Mouse (Mus musculus): ENCODE measurements around the gene Zfp553. TPM values are rescaled to one million over a fixed set of nuclear protein-coding genes. Genes with fewer than 3 reads are reported as not detected.
"Not testable (repeated sequence)": the region's sequence is repeated elsewhere in the genome, so short reads cannot be mapped to it uniquely, and the experiment has no call there.

Gene Zfp553
- polyA plus RNA-seq, 1 experiment from 2014 or later, result 7.1 TPM

DNA sequence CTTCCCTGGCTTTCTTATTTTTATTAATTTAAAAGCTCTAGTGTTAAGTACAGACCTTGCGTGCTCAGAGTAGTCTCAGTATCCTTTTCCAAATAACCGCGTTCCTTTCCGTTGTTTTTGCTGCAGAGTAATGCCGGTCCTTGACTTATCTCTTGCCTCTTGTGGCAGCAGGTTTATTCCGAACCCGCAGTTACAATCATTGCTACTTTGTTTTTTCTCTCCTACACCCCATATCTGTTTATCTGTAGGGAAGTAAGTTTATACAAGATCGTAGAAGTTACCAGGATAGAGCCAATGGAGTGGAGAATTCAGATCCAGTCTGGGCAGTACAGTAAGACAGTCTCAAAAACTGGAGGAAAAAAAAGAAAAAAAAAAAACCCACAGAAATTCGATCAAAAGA, 904 bp downstream of the Zfp553 start:
- H3K79me2 ChIP-seq (ENCODE audit: inconsistent target), result peaks cover 31% of the 10 kb centered on the region
- H3K36me3 ChIP-seq (ENCODE audit: inconsistent target), result peaks cover 20% of the 10 kb centered on the region; the same call in 1 of the 2 replicates
- H3K4me3 ChIP-seq (ENCODE audit: inconsistent target), result peak overlapping the region; percentile 83
- no peak overlapping the region for H3K27ac ChIP-seq
- WGBS (ENCODE audit: missing documents), result 11% methylated on average over 9 of the region's 9 CpGs

DNA sequence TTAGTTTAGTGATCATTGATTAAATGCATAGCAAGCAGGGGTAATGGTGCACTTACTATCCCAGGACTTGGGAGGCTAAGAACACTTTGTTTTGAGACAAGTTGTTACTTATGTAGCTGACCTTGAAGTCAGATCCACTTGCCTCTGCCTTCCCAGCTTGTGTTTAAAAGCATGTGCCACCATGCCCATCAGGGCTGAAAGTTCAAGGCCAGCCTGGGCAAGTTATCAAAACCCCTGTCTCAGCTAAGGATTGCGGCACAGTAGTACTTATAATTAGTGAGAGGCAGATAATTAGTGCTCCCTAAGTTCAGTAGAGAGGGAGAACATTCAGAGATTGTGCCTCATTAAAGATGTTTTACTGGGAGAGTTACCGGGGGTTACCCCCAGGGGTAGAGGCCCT, 1.9 kb downstream of the Zfp553 start:
- Histone ChIP-seq H3K36me3 (ENCODE audit: inconsistent target) (peaks cover 20% of the 10 kb centered on the region; the same call in 1 of the 2 replicates), H3K4me3 (ENCODE audit: inconsistent target) (no peak overlapping the region), H3K27ac (no peak overlapping the region), H3K79me2 (ENCODE audit: inconsistent target) (peaks cover 31% of the 10 kb centered on the region)
- 100% methylated on average over 2 of the region's 2 CpGs for WGBS (ENCODE audit: missing documents)

- H3K79me2 ChIP-seq (ENCODE audit: inconsistent target), result peaks cover 7% of the 10 kb centered on the region; the same call in 1 of the 2 replicates
- H3K36me3 ChIP-seq (ENCODE audit: inconsistent target), result no peaks in the 10 kb centered on the region
- H3K27ac ChIP-seq, result no peak overlapping the region
- H3K4me3 ChIP-seq (ENCODE audit: inconsistent target), result peak overlapping the region; percentile 20; the same call in 1 of the 2 replicates
- WGBS (ENCODE audit: missing documents), result 70% methylated on average over 2 of the region's 2 CpGs
These were observed 10.6 kb downstream of the Zfp553 start for GRCm38 (mm10) chr7:127243361-127243867.

DNA sequence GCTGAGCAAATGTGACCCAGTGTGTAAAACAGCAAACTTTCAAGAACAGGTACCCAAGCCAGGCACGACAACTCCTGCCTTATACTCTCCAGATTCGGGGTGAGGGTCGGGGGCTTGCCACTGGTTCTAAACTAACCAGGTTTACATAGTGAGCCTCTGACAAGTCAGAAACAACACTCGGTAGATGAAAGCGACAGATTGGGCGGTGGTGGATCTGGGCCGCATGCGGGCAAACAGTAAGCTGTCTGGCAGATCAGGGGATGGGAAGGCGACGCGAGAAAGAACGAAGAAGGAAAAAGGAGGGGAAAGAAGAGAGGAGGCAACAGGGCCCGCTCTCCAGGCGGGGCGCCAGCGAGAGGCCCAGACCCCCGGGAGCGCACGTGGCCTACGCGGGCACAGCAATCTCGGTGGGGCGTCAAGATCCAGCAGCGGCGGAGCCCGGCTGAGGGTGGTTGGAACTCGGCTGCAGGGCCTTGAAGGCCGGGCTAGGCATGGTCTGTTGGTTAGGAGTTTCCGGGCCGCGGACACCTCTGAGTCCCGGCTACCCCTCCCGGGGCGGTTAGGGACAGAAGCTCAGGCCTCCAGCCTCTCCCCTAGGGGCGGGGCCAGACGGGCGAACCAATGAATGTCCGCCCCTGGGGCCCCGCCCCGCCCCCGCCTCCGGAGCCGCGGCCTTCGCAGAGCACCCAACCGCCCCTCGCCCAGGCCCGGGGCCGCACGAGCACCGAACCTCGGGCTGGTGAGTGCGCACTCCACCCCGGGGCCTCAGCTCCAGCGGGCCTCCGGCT, 11.2 kb downstream of the Zfp553 start, which contains the start of gene Zfp771:
Gene Zfp771 (plus strand): TSS at position 405 of the 788 bp plus-strand sequence.
- Histone ChIP-seq H3K36me3 (ENCODE audit: inconsistent target) (no peaks in the 10 kb centered on the region), H3K4me3 (ENCODE audit: inconsistent target) (peak within 1 kb of the TSS; percentile 50), H3K27ac (peak within 1 kb of the TSS; percentile 44), H3K79me2 (ENCODE audit: inconsistent target) (peaks cover 7% of the 10 kb centered on the region; the same call in 1 of the 2 replicates)
- WGBS (ENCODE audit: missing documents), result 4% methylated on average over 55 of the region's 56 CpGs

GRCm38 (mm10) chr7:127244658-127245510, 12.0 kb downstream of the Zfp553 start:
- peaks cover 7% of the 10 kb centered on the region; the same call in 1 of the 2 replicates for H3K79me2 ChIP-seq (ENCODE audit: inconsistent target)
- WGBS (ENCODE audit: missing documents), result 22% methylated on average over 23 of the region's 33 CpGs
- H3K27ac ChIP-seq, result peak overlapping the region; percentile 44
- H3K36me3 ChIP-seq (ENCODE audit: inconsistent target), result no peaks in the 10 kb centered on the region
- H3K4me3 ChIP-seq (ENCODE audit: inconsistent target), result peak overlapping the region; percentile 50

GRCm38 (mm10) chr7:127250511-127250910, 17.6 kb downstream of the Zfp553 start:
- not testable (repeated sequence) for H3K79me2 ChIP-seq (ENCODE audit: inconsistent target); H3K27ac ChIP-seq; H3K36me3 ChIP-seq (ENCODE audit: inconsistent target); H3K4me3 ChIP-seq (ENCODE audit: inconsistent target)
- WGBS (ENCODE audit: missing documents), result 93% methylated on average over 8 of the region's 8 CpGs

DNA sequence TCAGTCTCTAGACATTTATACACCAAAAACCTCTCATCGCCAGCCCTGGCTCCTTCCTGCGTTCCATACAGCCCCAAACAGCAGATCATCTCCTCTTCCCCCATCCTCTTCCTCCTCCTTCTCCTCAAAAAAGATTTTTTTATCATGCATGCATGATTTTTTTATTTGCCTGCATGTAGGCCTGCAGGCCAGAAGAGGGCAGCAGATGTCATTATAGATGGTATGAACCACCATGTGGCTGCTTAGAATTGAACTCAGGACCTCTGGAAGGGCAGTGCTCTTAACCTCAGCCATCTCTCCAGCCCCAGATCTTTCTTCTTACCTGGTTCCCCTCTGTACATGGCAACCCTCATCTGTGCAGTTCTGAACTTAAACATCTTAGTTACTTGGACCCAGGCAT, 19.6 kb downstream of the Zfp553 start:
- no peaks in the 10 kb centered on the region for H3K79me2 ChIP-seq (ENCODE audit: inconsistent target)
- 51% methylated on average over 2 of the region's 2 CpGs for WGBS (ENCODE audit: missing documents)
- no peak overlapping the region for H3K4me3 ChIP-seq (ENCODE audit: inconsistent target)
- no peak overlapping the region for H3K27ac ChIP-seq
- no peaks in the 10 kb centered on the region for H3K36me3 ChIP-seq (ENCODE audit: inconsistent target)

DNA sequence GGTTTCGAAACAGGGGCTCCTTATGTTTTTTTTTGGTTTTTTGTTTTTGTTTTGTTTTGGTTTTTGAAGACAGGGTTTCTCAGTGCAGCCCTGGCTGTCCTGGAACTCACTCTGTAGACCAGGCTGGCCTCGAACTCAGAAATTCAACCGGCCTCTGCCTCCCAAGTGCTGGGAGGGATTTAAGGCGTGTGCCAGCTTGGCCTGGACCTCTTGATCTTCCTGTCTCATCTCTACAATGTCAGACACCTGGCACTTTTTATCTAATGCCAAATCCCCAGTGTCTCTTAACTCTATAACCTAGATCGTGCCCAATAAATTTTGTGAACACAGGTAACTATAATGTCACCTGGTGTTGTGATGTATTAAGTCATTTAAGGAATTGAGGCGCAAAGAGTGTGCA, 20.5 kb downstream of the Zfp553 start:
- H3K36me3 ChIP-seq (ENCODE audit: inconsistent target), result no peaks in the 10 kb centered on the region
- no peaks in the 10 kb centered on the region for H3K79me2 ChIP-seq (ENCODE audit: inconsistent target)
- no peak overlapping the region for H3K27ac ChIP-seq
- no peak overlapping the region for H3K4me3 ChIP-seq (ENCODE audit: inconsistent target)
- 80% methylated on average over 6 of the region's 6 CpGs for WGBS (ENCODE audit: missing documents)

DNA sequence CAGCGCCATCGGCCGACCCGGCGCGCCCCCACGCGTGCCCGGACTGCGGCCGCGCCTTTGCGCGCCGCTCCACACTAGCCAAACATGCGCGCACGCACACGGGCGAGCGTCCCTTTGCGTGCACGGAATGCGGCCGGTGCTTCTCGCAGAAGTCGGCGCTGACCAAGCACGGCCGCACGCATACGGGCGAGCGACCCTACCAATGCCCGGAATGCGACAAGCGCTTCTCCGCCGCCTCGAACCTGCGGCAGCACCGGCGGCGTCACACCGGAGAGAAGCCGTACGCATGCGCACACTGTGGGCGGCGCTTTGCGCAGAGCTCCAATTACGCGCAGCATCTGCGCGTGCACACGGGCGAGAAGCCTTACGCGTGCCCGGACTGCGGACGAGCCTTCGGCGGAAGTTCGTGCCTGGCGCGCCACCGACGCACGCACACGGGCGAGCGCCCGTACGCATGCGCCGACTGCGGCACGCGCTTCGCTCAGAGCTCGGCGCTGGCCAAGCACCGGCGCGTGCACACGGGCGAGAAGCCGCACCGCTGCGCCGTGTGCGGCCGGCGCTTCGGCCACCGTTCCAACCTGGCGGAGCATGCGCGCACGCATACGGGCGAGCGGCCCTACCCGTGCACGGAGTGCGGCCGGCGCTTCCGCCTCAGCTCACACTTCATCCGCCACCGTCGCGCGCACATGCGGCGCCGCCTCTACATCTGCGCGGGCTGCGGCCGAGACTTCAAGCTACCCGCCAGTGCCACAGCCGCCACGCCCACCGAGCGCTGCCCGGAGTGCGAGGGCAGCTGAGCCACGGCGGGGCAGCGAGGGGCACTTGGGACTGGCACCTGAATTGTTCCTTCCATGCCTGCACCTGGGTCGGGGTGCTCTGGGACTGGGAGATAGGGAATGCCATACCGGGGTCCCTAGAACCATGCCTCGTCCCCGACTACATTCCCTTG, 21.2 kb downstream of the Zfp553 start:
- H3K79me2 ChIP-seq (ENCODE audit: inconsistent target), result no peaks in the 10 kb centered on the region

GRCm38 (mm10) chr7:127255008-127255407, 22.1 kb downstream of the Zfp553 start:
- Histone ChIP-seq H3K79me2 (ENCODE audit: inconsistent target) (no peaks in the 10 kb centered on the region), H3K4me3 (ENCODE audit: inconsistent target) (no peak overlapping the region), H3K36me3 (ENCODE audit: inconsistent target) (no peaks in the 10 kb centered on the region), H3K27ac (no peak overlapping the region)
- WGBS (ENCODE audit: missing documents), result 21% methylated on average over 4 of the region's 4 CpGs

More for the DNA sequence above, 21.2 kb downstream of the Zfp553 start:
- H3K4me3 ChIP-seq (ENCODE audit: inconsistent target), result peak overlapping the region; percentile 15; the same call in 1 of the 2 replicates
- under 1% methylated on average over 115 of the region's 136 CpGs for WGBS (ENCODE audit: missing documents)
- H3K36me3 ChIP-seq (ENCODE audit: inconsistent target), result no peaks in the 10 kb centered on the region
- H3K27ac ChIP-seq, result no peak overlapping the region; the same call in 1 of the 2 replicates

DNA sequence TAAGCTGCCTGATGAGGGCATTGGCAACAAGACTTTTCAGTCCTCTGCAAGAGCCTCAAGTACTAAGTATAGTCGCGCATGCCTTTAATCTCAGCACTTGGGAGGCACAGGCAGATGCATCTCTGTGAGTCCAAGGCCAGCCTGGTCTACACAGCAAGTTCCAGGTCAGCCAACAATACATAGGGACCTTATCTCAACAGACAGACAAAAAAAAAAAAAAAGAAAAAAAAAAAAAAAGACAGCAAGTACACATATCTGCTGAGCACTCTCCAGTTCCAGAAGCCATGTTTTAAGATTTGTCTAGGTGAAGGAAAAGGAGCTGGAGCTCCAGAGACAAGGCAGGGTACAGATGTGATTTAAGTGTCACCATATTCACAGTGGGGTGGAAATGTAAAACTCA, 23.1 kb downstream of the Zfp553 start:
- Histone ChIP-seq H3K79me2 (ENCODE audit: inconsistent target) (no peaks in the 10 kb centered on the region), H3K36me3 (ENCODE audit: inconsistent target) (no peaks in the 10 kb centered on the region), H3K4me3 (ENCODE audit: inconsistent target) (no peak overlapping the region), H3K27ac (no peak overlapping the region)
- WGBS (ENCODE audit: missing documents), result 96% methylated on average over 2 of the region's 2 CpGs

DNA sequence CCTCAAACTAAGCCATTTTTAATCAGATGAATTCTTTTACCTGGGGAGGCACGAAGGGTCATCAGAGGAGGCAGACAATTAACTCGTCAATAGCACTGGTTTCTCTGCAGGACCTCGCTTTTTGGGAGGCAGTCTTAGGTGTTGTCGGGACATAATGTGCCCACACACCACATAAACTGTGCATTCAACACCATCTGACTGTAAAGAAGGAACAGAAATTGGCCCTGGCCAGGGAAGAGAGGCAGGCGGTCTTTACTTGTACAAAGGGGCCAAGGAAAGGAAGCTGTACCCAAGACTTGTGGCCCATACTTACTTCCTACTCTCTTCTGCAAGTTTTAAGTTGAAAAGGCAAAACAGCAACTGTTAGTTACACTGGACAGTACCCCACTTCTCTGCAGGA, 23.7 kb downstream of the Zfp553 start:
- no peak overlapping the region for H3K4me3 ChIP-seq (ENCODE audit: inconsistent target)
- H3K79me2 ChIP-seq (ENCODE audit: inconsistent target), result no peaks in the 10 kb centered on the region
- peak overlapping the region; percentile 8; the same call in 1 of the 2 replicates for H3K27ac ChIP-seq
- no peaks in the 10 kb centered on the region for H3K36me3 ChIP-seq (ENCODE audit: inconsistent target)
- 54% methylated on average over 4 of the region's 5 CpGs for WGBS (ENCODE audit: missing documents)

- Histone ChIP-seq H3K27ac (no peak overlapping the region), H3K36me3 (ENCODE audit: inconsistent target) (no peaks in the 10 kb centered on the region), H3K79me2 (ENCODE audit: inconsistent target) (no peaks in the 10 kb centered on the region), H3K4me3 (ENCODE audit: inconsistent target) (no peak overlapping the region)
- WGBS (ENCODE audit: missing documents), result 82% methylated on average over 8 of the region's 8 CpGs
These were observed 26.5 kb downstream of the Zfp553 start for GRCm38 (mm10) chr7:127259186-127259905.
